Mouse (Mus musculus) neural tube, embryonic 15.5 days (tissue): ENCODE results near the gene Exosc5. TPM values are rescaled to one million over a fixed set of nuclear protein-coding genes. Genes with fewer than 3 reads are reported as not detected.

Experiments
- ATAC-seq: fragments of 200-750 bp; cut with Nextera tagmentation; 2 replicates; pipeline ENCODE4 v1.8.0; 2017; ENCODE audit warnings: mild to moderate bottlenecking, moderate TSS enrichment, moderate library complexity; ENCODE audit not compliant: low FRiP score
- H3K27ac ChIP-seq: fragments of 300-500 bp; sonication (generic); replicated peaks from 2 replicates; pipeline ENCODE4 v1.5.1; 2015; ENCODE audit warnings: mild to moderate bottlenecking, inconsistent platforms
- H3K27me3 ChIP-seq: fragments of 300-500 bp; sonication (generic); replicated peaks from 2 replicates; pipeline ENCODE4 v1.6.1; 2015; ENCODE audit warnings: inconsistent platforms
- H3K36me3 ChIP-seq: fragments of 300-500 bp; sonication (generic); 2 replicates; pipeline ENCODE4 v1.6.1; 2015; ENCODE audit warnings: inconsistent platforms
- H3K4me1 ChIP-seq: fragments of 300-500 bp; sonication (generic); 2 replicates; pipeline ENCODE4 v1.6.1; 2015; ENCODE audit warnings: inconsistent platforms
- H3K4me2 ChIP-seq: fragments of 300-500 bp; sonication (generic); 2 replicates; pipeline ENCODE4 v1.6.1; 2015; ENCODE audit warnings: inconsistent platforms, mild to moderate bottlenecking, moderate library complexity
- H3K4me3 ChIP-seq: fragments of 300-500 bp; sonication (generic); replicated peaks from 2 replicates; pipeline ENCODE4 v1.5.1; 2015; ENCODE audit warnings: mild to moderate bottlenecking, inconsistent platforms
- H3K9ac ChIP-seq: fragments of 300-500 bp; sonication (generic); replicated peaks from 2 replicates; pipeline ENCODE4 v1.6.1; 2015; ENCODE audit warnings: mild to moderate bottlenecking, inconsistent platforms
- H3K9me3 ChIP-seq: fragments of 300-500 bp; sonication (generic); replicated peaks from 2 replicates; pipeline ENCODE4 v1.6.1; 2016; ENCODE audit warnings: inconsistent platforms
- WGBS: fragments of 180-500 bp; shearing (Covaris S2); methylation state at CpG from one replicate; pipeline ENCODE4 v1.1.7; 2015; ENCODE audit warnings: mixed read lengths; 5-methylcytosine and 5-hydroxymethylcytosine counted together
- polyA plus RNA-seq: library from polyadenylated mRNA; unstranded; fragments of >200 nt; fragmentation: Nextera tagmentation; extraction: Ambion mirVana; gene quantifications from 2 replicates; pipeline ENCODE4 v1.2.1, GENCODE M21; 2015

Gene Exosc5
- polyA plus RNA-seq, 1 experiment from 2014 or later, result 36.8 TPM

DNA sequence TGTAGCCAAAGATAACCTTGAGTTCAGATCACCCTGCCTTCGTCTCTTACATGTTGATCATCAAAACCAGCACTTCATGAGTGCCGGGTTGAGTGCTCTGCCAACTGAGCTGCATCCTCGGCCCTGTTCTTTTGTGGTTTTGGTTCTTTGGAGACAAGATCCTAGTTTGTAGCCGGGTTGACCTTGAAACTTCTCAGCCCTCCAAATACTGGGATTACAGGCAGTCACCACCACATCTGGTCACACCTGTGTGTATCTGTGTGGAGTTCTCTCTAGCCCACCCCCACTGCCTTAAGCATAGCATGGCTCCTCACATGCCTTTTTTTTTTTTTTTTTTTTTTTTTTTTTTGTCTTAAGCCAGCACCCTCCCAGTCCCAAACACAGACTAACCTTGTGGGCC is 11.1 kb downstream of the Exosc5 start:
- ATAC-seq, result no peak
- H3K4me3 ChIP-seq, result no peak overlapping the region
- H3K4me1 ChIP-seq, result peaks cover 12% of the 10 kb centered on the region
- no peak overlapping the region for H3K9ac ChIP-seq
- H3K36me3 ChIP-seq, result peaks cover 28% of the 10 kb centered on the region
- no peaks in the 10 kb centered on the region for H3K9me3 ChIP-seq
- H3K27me3 ChIP-seq, result peaks cover 20% of the 10 kb centered on the region; the same call in 1 of the 2 replicates
- H3K4me2 ChIP-seq, result no peak overlapping the region
- WGBS, result 91% methylated on average over 4 of the region's 4 CpGs
- no peak overlapping the region for H3K27ac ChIP-seq

DNA sequence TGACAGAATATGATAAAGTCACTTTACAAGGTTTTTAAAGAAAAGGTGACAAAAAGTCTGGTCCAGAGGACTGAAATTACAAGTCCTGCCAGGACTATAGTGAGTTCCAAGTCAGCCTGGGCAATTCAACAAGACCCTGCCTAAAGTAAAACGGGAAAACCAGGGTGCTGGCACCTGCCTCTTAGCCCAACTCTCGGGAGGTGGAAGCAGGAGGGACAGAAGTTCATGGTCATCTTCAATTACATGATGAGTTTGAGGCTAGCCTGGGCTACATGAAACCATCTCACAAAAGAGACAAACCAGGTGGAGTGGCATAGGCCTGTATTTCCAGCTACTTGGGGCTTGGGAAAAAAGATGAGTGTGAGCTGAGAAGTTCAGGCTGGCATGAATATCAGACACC is 12.7 kb downstream of the Exosc5 start:
- no peak overlapping the region for H3K27ac ChIP-seq
- no peaks in the 10 kb centered on the region for H3K9me3 ChIP-seq
- no peak overlapping the region for H3K4me3 ChIP-seq
- H3K9ac ChIP-seq, result no peak overlapping the region
- H3K36me3 ChIP-seq, result peaks cover 19% of the 10 kb centered on the region
- H3K4me1 ChIP-seq, result peaks cover 22% of the 10 kb centered on the region
- no peak for ATAC-seq
- H3K27me3 ChIP-seq, result peaks cover 25% of the 10 kb centered on the region; the same call in 1 of the 2 replicates
- WGBS, result 74% methylated on average over 2 of the region's 2 CpGs
- H3K4me2 ChIP-seq, result no peak overlapping the region

DNA sequence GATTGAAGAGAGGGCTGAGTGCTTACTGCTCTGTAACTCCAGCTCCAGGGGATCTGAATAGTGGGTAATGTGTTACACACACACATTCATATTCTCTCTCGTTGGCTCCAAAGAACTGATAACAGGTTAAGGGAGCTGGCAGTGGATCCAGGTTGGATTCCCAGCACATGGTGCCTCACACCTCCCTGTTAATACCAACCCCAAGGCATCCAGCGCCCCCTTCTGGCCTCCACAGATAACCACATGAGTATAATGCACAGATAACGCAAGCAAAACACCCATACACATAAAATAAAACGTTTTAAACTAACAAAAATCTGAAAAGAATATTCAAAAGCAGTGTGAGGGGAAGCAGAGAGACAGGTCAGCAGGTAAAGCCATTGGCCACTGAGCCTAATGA is 13.5 kb downstream of the Exosc5 start:
- Histone ChIP-seq H3K4me2 (no peak overlapping the region), H3K9me3 (no peaks in the 10 kb centered on the region), H3K36me3 (peaks cover 15% of the 10 kb centered on the region), H3K9ac (no peak overlapping the region), H3K27me3 (peaks cover 25% of the 10 kb centered on the region; the same call in 1 of the 2 replicates), H3K4me3 (no peak overlapping the region), H3K27ac (no peak overlapping the region), H3K4me1 (peaks cover 26% of the 10 kb centered on the region)
- 49% methylated on average over 4 of the region's 4 CpGs for WGBS
- no peak for ATAC-seq

DNA sequence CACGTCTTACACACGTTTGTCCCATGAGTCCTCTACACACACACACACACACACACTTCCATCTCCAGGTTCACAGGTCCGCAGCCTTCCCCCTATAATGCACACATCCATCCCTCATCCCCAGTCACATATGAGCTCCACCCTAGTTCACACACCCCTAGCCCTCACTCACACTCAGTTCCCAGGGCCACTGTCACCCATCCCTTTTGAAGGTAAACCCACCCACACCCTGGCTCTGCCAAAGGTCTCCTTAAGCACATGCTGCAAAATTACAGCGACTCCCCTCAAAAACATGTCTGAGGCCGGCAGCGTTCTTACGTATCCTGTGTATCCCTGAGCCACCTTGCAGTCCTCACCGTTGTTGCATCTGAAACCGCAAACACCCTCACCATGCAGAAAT is 15.3 kb downstream of the Exosc5 start:
- H3K27ac ChIP-seq, result no peak overlapping the region
- H3K36me3 ChIP-seq, result peaks cover under 1% of the 10 kb centered on the region; the same call in 1 of the 2 replicates
- H3K9ac ChIP-seq, result peak overlapping the region; percentile 65
- H3K4me2 ChIP-seq, result peak overlapping the region; percentile 79
- peak overlapping the region; percentile 54 for H3K4me3 ChIP-seq
- H3K27me3 ChIP-seq, result peaks cover 27% of the 10 kb centered on the region; the same call in 1 of the 2 replicates
- WGBS, result 29% methylated on average over 9 of the region's 9 CpGs
- ATAC-seq, result peak; percentile 18; the same call in 1 of the 2 replicates
- H3K4me1 ChIP-seq, result peaks cover 26% of the 10 kb centered on the region
- no peaks in the 10 kb centered on the region for H3K9me3 ChIP-seq

DNA sequence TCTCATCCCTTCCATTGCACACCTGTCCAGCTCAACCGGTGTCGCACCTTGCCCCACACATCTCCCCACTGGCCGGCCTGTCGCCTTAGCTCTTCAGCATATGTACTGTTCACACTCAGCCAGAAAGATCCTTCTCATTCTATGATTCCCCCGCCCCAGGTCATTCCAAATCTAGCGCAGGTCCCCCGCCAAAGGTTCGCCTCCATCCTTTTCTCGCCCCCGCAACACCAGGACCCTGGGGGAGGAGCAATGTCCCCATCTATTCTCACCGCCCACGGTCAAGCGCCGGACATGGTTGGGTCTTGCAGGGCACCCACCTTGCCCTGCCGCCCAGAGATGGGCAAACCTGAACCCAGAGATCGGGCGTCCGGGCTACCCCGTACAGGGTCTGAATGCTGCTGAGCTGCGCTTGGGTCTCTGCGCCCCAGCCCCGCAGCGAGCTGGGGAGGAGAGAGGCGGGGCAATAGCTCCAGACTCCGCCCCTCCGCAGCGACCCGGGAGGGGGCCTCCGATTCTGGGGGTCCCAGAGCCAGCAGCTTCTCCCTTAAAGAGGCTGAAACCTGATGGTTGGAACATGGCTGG is 15.8 kb downstream of the Exosc5 start, which contains the start of gene Tmem91:
TSS of gene Tmem91 (minus strand) at position 448 of the 582 bp plus-strand sequence.
- Histone ChIP-seq H3K4me1 (peaks cover 27% of the 10 kb centered on the region), H3K4me2 (peak within 1 kb of the TSS; percentile 79), H3K9me3 (no peaks in the 10 kb centered on the region), H3K4me3 (peak within 1 kb of the TSS; percentile 54), H3K27me3 (peaks cover 27% of the 10 kb centered on the region; the same call in 1 of the 2 replicates), H3K27ac (no peak within 1 kb of the TSS), H3K36me3 (no peaks in the 10 kb centered on the region), H3K9ac (peak within 1 kb of the TSS; percentile 65)
- 2% methylated on average over 29 of the region's 29 CpGs for WGBS
- peak; percentile 83 for ATAC-seq

DNA sequence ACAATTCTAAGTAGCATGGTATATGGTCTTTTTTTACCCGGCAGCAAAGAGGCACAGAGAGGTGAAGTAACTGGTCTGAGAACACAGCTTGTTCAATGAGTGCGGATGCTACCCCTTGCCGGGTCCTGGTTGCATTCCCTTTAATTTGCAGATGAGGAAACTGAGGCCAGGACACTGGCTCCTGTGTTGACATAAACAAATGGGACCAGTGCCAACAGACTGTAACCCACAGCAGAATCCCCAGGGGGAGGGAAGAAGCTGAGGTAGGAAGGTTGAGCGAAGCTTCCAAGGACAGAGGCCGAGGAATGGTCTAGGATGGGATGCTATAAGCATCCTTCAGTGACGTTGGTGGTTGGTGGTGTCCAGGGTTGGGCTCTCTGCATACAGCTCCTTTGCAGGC is 16.4 kb downstream of the Exosc5 start:
- H3K9ac ChIP-seq, result peak overlapping the region; percentile 65; the same call in 1 of the 2 replicates
- H3K4me3 ChIP-seq, result peak overlapping the region; percentile 54
- H3K4me2 ChIP-seq, result peak overlapping the region; percentile 79
- H3K4me1 ChIP-seq, result peaks cover 33% of the 10 kb centered on the region
- H3K36me3 ChIP-seq, result no peaks in the 10 kb centered on the region
- WGBS, result 40% methylated on average over 6 of the region's 6 CpGs
- peaks cover 27% of the 10 kb centered on the region; the same call in 1 of the 2 replicates for H3K27me3 ChIP-seq
- ATAC-seq, result peak; percentile 2; the same call in 1 of the 2 replicates
- no peaks in the 10 kb centered on the region for H3K9me3 ChIP-seq
- H3K27ac ChIP-seq, result no peak overlapping the region

DNA sequence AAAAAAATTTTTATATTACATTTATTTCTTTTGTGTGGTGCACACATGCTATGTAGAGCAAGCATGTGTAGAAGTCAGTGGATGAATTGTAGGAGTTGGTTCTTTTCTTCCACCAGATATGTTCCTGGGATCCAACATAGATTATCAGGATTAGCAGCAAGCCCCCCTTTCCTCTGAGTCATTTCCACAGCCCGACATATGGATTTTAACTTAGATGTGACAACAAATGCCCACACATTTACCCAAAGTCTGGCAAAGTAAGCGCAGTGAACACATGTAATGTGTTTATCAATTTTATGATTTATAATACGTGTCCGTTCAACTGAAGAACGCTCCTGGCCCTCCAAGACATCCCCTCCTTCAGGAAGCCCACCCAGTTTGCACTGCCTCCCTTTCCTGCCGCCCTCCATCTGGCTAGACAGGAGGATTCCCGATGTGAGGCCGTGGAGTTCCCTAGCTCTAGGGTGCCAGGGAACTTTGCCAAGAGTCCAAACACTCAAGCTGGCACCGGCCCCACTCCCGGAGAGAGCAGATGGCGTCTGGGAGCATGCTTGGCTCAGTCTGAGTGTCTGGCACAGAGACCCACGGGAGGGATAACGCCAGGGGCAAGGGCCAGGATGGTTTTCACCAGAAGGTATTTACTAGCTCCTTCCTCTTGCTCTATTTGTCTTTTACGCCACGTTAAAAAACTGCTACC is 17.3 kb downstream of the Exosc5 start:
- Histone ChIP-seq H3K4me2 (peak overlapping the region; percentile 15; the same call in 1 of the 2 replicates), H3K9ac (no peak overlapping the region), H3K9me3 (no peaks in the 10 kb centered on the region), H3K36me3 (no peaks in the 10 kb centered on the region), H3K4me3 (no peak overlapping the region), H3K27me3 (peaks cover 27% of the 10 kb centered on the region; the same call in 1 of the 2 replicates), H3K4me1 (peaks cover 38% of the 10 kb centered on the region), H3K27ac (peak overlapping the region; percentile 37; the same call in 1 of the 2 replicates)
- whole genome bisulfite sequencing, result 39% methylated on average over 15 of the region's 15 CpGs
- no peak for ATAC-seq

DNA sequence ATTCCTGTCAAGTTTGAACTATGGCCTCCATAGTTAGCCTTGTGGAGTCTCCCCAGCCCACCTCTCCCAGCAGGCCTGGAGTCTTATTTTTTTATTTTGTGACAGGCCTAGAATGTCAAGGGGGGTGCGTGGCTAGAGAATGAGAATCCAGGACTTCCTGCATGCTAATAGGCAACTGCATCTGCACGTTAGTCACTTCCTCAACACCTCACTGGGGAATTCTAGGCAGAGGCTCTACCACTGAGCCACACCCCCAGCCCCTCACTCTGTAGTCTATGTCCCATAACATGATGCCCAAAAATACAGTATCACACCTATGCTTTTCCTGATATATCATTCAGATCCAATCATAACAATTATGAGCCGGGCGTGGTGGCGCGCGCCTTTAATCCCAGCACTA is 18.0 kb downstream of the Exosc5 start:
- ATAC-seq, result no peak
- Histone ChIP-seq H3K9me3 (no peaks in the 10 kb centered on the region), H3K4me2 (no peak overlapping the region), H3K9ac (no peak overlapping the region), H3K27me3 (peaks cover 27% of the 10 kb centered on the region; the same call in 1 of the 2 replicates), H3K4me3 (no peak overlapping the region), H3K36me3 (no peaks in the 10 kb centered on the region), H3K4me1 (peaks cover 45% of the 10 kb centered on the region), H3K27ac (peak overlapping the region; percentile 37; the same call in 1 of the 2 replicates)
- 84% methylated on average over 7 of the region's 7 CpGs for WGBS

DNA sequence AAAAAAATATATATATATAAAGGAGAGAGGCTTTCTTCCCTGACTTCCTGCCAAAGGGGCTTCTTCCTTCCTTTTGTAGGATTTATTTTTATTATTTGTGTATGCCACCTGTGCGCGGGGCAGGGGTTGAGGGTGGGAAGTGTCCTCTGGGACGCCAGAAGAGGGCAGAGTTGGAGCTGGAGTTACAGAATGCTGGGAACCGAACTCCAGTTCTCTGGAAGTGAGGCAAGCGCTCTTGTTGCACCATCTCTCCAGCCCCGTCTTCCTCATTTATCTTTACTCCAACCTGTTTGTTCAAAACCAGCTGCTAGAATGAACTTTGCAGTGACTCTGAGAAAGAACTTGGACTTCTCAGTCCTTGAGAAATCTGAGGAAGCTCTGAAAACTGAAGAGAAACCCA is 21.0 kb downstream of the Exosc5 start:
- peaks cover 34% of the 10 kb centered on the region for H3K4me1 ChIP-seq
- 9% methylated on average over 6 of the region's 6 CpGs for WGBS
- peak overlapping the region; percentile 95 for H3K27ac ChIP-seq
- H3K9ac ChIP-seq, result peak overlapping the region; percentile 60
- peaks cover 12% of the 10 kb centered on the region for H3K27me3 ChIP-seq
- H3K4me3 ChIP-seq, result peak overlapping the region; percentile 56
- H3K4me2 ChIP-seq, result peak overlapping the region; percentile 64
- H3K36me3 ChIP-seq, result no peaks in the 10 kb centered on the region
- no peak for ATAC-seq
- no peaks in the 10 kb centered on the region for H3K9me3 ChIP-seq

DNA sequence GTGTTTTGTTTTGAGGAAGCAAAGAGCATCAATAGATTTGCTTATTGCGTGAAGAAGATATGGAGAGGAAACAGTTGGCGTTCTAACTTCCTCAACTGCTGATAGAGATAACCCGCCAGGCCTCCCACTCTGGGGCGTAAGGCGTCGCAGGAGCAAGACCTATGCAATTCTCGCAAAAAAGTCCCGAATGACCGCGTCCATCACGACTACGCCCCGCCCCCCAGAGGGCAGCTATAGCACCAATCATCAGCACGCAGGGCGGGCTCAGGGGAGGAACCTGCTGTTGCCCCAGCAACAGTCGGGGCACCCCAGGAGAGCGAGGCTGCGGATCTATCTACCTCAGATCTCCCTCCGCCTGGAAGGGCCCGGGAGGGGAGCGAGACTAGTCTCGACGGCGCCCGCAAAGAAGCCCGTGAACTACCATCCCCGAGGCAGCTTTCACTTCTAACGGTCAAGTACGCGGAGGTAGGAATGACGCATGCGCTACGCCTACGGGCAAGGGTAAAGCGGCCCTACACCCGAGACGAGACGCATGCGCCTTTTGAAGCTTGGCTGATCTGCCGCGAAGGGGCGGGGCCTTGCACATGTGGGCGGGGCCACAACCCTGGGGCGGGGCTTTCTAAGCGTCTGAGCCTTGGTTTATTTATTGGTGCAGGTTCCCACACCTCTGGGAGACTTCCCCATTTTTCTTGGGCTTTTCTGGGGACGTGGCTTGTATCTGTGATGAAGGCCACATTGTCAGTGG is 21.7 kb downstream of the Exosc5 start, which contains the start of gene B9d2:
TSS of gene B9d2 (plus strand) at position 267 of the 745 bp plus-strand sequence.
- under 1% methylated on average over 46 of the region's 46 CpGs for WGBS
- H3K9me3 ChIP-seq, result no peaks in the 10 kb centered on the region

More for the DNA sequence above, 21.7 kb downstream of the Exosc5 start, which contains the start of gene B9d2:
- H3K4me2 ChIP-seq, result peak within 1 kb of the TSS; percentile 64
- no peaks in the 10 kb centered on the region for H3K36me3 ChIP-seq
- H3K27ac ChIP-seq, result peak within 1 kb of the TSS; percentile 95
- H3K4me1 ChIP-seq, result peaks cover 28% of the 10 kb centered on the region
- peak within 1 kb of the TSS; percentile 56 for H3K4me3 ChIP-seq
- peaks cover 12% of the 10 kb centered on the region for H3K27me3 ChIP-seq
- peak; percentile 93 for ATAC-seq
- peak within 1 kb of the TSS; percentile 60 for H3K9ac ChIP-seq
